Mouse (Mus musculus) urinary bladder, postnatal 10 days (tissue): ENCODE data around the gene Fgfr2.

Source experiments
- DNase-seq: peaks from one replicate; pipeline ENCODE4 v3.0.0; 2022; ENCODE audit warnings: low spot score

Fgfr2 gene

GRCm38 (mm10) chr7:133085408-133085807 is 37.7 kb downstream of the Fgfr2 start:
- no peak for DNase-seq

- no peak for DNase-seq
These were observed 39.1 kb downstream of the Fgfr2 start for GRCm38 (mm10) chr7:133083936-133084614.

- no peak for DNase-seq
These were observed 44.2 kb downstream of the Fgfr2 start for GRCm38 (mm10) chr7:133078929-133079328.

DNA sequence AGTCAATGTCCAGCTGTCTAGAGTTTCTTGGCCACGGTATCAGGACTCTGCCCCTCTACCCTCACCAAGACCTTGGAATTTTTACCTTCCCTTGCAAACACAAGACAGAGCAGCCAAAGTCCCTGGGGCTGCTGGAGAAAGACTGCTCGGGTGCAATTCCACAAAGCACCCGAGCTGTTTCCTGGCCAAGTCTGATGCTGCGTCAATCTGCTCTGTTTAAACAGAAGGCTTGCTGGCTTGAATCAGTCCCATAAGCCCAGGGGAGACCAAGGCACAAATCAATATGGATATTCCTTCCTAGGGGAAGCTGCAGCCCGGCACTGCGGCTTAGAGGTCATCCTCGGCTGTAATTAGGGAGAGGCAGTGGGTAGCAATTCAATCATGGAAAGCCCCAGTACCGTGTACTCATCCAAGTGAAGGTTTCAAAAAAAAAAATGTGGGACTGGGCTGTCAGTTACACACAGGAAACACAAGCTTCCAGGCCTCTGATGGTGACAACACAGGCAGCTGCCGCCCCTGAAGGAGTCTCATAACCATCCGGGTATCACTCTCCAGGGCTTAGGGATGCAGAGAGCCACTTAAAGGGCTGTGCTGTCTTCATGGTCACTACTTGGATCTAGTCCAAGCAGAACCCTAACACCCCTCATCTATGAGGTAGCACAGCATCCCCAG is 48.6 kb downstream of the Fgfr2 start:
- no peak for DNase-seq

DNA sequence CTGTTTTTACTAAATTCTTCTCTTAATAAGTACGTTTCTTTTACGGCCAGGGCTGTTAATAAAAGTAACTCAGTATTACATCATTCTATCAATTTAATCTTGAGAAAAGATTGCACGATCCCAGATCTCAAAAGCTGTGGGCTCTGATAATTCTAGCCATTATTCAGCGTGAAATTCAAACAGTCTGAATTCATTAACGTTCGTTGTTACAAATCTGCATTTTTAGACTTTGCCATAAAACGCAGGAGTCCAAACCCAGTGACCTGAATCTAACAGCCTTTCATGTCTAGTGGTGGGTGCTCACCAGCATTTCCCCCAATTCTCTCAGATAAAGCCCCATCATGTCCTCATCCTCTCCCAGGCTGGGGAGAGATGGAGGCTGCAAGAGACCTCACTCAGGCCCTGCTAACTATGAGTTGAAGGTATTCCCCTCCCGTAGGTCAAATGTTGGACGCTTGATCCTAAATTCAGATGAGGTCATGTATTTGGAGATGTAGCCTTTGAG is 50.0 kb downstream of the Fgfr2 start:
- no peak for DNase-seq

DNA sequence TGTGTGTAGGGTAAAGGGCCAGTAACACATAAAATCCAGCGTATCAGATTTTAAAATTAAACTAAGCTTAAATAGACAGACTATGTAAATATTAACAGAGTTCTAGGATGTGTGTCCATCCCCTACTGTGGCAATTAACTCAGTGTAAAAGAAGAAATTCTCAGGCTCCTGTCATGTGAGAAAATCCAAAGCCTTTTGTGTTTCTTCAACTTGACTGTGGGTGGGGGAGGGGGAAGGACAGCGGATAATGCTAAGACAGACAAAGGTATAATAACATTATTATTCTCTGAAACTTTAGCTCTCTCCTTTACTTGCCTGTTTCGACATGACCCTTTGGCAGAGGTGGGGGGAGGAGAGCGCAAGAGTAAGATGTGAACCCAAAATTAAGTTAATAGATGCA is 50.6 kb downstream of the Fgfr2 start:
- no peak for DNase-seq

- DNase-seq: no peak
These were observed 55.8 kb downstream of the Fgfr2 start for GRCm38 (mm10) chr7:133067321-133067841.

GRCm38 (mm10) chr7:133066776-133067175 is 56.4 kb downstream of the Fgfr2 start:
- DNase-seq: no peak

DNA sequence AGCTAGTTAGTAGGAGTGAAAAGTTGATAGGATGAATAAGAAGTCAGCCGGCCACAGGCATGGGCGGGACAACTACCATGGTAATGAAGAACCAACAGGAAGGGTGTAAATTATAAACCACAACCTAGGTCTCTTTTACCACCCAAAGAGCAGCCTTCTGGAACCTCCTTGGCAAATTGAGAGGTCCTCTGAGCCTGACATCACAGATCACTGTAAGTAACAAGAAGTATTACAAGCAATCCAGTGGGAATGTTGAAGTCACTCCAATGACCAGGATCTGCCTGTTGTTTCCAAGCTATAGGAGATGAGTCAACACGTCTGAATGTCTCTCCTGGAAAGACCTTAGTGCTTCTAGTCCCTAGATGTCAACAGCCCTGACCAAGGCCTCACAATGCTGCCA is 61.1 kb downstream of the Fgfr2 start:
- no peak for DNase-seq

GRCm38 (mm10) chr7:133060170-133060569 is 63.0 kb downstream of the Fgfr2 start:
- DNase-seq: no peak

DNA sequence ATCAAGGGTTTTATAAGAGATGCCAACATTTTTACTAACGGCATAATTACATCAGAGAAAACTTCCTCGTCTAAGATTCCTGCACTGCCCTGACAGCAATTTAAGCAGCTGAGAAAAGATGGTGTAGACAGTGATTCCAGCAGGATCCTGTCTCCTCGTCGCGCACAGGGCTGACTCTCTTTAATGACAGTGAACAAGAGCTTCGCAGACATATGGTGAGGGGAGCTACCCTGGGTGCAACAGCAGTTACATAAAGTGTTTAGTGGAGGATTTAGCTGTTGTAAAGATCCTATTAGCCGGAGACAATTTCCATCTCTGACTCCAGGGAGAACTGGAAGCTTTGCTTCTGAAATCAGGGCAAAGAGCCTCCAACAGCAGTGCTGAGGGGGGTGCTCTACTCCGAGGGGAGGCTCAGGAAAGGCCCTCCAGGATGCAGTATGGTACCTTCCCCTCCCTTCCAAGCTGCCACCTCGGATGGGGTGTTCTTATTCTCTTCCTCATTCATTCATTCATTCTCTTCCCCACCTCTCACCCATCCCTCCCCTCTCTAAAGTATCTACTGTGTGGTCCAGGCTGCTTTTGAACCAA is 63.5 kb downstream of the Fgfr2 start:
- no peak for DNase-seq

DNA sequence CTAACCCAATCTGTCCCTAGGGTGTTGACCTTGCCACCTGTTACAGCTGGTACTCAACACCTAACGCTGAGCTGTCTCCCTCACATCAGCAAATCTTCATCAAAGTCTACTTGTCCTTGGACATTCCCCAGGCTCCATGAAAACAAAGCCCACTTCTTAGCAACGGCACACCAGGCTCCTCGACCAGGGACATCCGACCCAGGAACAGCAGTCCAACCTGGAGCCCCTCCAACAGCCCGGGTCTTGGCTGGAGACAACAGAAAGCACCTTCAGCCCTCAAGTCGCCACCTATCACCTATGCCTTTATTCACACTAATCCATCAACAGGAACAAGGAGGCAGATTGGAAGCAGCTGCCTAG is 64.0 kb downstream of the Fgfr2 start:
- no peak for DNase-seq

GRCm38 (mm10) chr7:133058496-133059149 is 64.5 kb downstream of the Fgfr2 start:
- DNase-seq: no peak

- DNase-seq: no peak
These were observed 66.2 kb downstream of the Fgfr2 start for GRCm38 (mm10) chr7:133056924-133057323.

DNA sequence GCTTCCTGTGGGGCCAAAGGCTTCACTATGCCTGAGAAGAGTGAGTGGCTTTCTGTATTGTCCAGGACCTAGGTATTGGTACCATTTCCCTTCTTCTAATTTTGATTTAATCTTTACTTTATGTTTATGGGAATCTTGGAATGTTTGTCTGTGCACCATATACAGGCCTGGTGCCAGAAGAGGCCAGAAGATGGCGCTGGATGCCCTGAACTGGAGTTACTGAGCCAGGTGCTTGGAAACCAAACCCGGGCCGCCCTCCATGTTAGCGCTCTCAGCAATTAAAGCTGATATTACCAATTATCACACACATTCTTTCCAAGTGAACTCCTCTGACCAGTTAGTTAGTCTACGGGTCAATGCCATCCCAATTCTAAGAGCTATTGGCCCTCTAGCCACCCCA is 68.7 kb downstream of the Fgfr2 start:
- DNase-seq: no peak

GRCm38 (mm10) chr7:133053757-133054156 is 69.4 kb downstream of the Fgfr2 start:
- no peak for DNase-seq

DNA sequence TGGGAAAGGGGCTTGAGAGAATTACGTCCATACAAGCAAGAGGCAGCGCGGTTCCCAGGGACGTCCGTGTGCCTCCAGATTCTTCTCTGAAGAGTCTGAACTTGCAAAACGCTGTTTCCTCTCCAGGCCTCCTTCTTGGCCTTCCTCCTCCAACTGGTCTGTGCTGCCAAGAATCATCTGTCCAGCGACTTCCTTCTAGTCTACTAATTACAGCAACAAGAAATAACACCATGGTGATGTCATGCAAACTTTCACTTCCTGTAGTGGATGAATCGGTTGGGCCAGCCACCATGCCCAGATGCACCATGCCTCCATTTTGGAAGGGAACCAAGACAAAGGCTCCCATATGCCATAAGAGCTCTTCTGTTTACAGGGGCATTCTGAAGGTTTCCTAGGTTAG is 70.3 kb downstream of the Fgfr2 start:
- no peak for DNase-seq

DNA sequence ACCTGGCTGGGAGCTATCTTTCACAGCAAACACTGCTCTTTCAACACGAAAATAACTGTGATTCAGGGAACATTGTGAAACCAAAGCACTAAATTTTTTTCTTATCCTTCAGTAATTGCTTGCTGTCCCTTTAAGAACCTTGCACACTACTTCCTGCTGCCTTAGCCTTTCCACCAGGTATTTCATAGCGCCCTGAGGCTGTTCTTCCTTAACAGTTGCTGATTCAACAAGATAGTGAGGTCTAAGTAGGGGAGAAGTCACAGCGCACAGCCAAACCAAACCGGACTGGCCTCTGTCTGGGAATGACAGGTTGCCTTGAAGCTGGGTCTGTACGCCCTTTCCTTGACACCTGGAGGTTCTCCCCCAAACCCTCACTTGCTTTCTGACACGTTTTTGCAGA is 72.5 kb downstream of the Fgfr2 start:
- no peak for DNase-seq

DNA sequence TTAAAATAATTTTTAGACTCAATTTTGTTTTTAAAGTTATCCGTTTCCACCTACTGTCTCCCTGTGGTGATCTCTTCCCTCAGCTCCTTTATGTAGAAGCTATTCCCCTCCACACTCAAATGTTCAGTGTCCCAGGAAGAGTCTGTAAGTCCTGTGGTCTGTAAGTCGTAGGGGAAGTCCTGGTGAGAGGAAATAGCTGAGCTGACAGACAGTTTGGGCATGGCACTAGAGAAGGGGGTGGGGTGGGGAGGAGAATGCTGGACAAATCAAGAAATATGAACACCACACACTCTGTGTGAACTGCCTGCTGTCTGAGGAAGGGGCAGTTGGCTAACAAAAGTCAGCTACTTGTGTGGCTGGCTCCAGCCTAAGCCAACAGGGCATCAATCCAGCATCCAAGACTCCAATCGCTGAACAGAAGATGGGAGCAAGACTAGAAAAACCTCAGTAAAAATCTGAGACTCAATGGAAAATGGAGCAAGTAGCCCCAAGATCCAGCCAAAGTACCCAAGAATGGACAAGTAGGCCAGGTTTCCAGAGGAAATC is 75.0 kb downstream of the Fgfr2 start:
- DNase-seq: no peak

- DNase-seq: no peak
These were observed 75.9 kb downstream of the Fgfr2 start for GRCm38 (mm10) chr7:133047287-133047686.

DNA sequence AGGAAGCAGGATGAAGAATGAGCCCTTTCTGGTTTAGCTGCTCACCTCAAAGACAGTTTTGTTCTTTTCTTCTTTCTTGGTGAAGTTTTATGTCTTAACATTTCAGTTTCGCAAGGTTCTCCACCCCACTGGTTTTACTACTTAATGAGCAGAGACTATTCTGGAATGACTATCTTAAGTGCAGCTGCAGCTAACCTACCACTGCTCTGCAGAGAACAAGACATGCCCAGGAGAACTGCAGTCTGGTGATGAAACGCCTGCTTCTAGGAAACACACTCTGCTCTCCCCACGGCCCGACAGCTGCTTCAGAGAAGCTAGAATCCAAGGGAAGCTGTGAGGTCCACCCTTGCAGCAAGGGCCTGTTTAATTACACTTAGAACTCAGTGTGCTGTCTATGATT is 78.4 kb downstream of the Fgfr2 start:
- no peak for DNase-seq

- no peak for DNase-seq
These were observed 81.4 kb downstream of the Fgfr2 start for GRCm38 (mm10) chr7:133041784-133042183.
